Mouse (Mus musculus): Measurements from ENCODE around the gene Rnh1. TPM values are rescaled to one million over a fixed set of nuclear protein-coding genes. Genes with fewer than 3 reads are reported as not detected.
A peak's percentile ranks its signal among the peaks of the same experiment; 100 is the strongest.

The Rnh1 gene
- polyA plus RNA-seq, 1 experiment from 2014 or later: 64.3 TPM

DNA sequence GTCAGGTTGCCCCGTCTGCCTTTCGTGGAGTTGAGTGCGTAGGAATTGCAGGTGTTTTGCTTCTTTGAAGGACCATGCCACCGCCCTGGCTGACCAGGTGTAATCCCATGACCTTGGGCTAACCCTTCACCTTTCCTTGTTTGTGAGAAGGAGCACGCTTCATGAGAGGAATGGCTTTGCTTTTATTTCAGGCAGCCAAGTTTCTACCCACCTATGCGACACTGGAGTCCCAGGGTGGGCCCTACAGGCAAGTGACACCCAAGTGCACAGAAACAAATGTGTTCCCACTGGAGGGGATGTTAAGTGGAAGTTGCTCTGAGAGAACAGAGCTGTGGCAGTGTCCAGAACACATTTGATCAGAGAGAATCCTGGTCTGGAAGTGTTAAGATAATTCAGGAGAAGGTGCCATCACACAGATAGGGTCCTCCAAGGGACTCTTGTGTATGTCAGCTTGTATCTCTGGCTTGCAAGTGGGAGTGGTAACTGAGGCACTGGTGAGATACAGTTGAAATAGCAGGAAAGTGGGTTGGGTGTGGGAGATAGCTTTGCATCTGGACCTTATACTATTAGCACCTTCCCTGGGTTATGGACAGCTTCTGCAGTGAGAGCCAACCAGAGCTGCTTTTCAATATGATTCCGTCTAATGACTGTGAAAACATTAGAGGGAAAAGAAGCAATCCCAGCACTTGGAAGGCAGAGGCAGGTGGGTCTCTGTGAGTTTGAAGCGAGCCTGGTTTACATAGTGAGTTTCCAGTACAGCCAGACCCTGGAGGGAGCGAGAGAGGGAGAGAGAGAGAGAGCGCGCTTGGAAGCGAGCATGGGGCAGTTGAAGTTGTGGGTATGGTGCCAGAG lies 40.5 kb downstream of the Rnh1 start:
- Histone ChIP-seq H3K27me3 (no peaks in the 10 kb centered on the region), H3K27ac (replicated peaks) (peak overlapping the region; percentile 99), H3K4me2 (peak overlapping the region; percentile 82), H3K4me1 (replicated peaks) (peaks cover 83% of the 10 kb centered on the region), H3K4me3 (replicated peaks) (peak overlapping the region; percentile 84), H3K9me3 (replicated peaks) (no peaks in the 10 kb centered on the region), H3K36me3 (replicated peaks) (peaks cover 35% of the 10 kb centered on the region), H3K9ac (peak overlapping the region; percentile 94)
- peak; percentile 83 for ATAC-seq (ENCODE audit: insufficient read depth)
- 25% methylated on average over 12 of the region's 12 CpGs for WGBS (ENCODE audit: insufficient replicate concordance)

DNA sequence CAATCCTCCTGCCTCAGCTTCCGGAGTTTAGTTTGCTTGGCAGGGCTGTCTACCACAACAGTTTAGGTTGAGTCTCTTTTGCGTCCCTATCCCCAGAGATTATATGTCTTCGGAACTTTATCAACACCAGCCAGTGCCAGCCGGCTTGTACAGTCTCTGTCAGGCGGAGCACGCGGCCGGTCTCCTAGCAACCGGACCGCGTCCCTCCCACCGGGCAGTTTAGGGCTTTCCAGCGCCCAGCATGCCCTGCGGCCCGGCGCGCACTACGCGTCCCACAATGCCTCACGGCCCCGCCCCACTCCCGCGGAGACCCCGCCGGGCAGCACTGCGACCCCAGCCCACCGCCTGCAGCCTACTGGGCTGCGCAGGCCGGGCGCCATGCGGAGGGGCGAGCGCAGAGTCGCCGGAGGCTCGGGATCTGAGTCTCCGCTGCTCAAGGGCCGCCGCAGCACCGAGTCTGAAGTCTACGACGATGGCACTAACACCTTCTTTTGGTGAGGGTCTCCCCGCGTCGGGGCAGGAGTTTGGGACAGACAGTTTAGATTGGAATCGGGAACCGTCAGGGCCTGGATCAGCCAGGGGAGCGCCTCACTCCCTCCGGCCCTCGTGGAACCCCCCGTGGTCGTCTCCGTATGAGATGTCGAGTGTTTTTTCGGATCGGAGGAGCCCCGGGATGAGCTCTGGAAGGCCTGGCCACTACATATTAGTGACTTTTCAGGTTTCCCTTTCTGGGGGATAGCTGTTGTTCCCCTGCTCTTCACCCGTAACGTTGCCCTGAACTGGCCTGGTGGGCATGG lies 41.4 kb downstream of the Rnh1 start:
- H3K9me3 ChIP-seq (replicated peaks): no peaks in the 10 kb centered on the region
- peak overlapping the region; percentile 94 for H3K9ac ChIP-seq
- H3K4me1 ChIP-seq (replicated peaks): peaks cover 83% of the 10 kb centered on the region
- H3K36me3 ChIP-seq (replicated peaks): peaks cover 26% of the 10 kb centered on the region
- under 1% methylated on average over 59 of the region's 59 CpGs for WGBS (ENCODE audit: insufficient replicate concordance)
- peak overlapping the region; percentile 99 for H3K27ac ChIP-seq (replicated peaks)
- H3K27me3 ChIP-seq: no peaks in the 10 kb centered on the region
- peak; percentile 84 for ATAC-seq (ENCODE audit: insufficient read depth)
- H3K4me3 ChIP-seq (replicated peaks): peak overlapping the region; percentile 84
- H3K4me2 ChIP-seq: peak overlapping the region; percentile 82

DNA sequence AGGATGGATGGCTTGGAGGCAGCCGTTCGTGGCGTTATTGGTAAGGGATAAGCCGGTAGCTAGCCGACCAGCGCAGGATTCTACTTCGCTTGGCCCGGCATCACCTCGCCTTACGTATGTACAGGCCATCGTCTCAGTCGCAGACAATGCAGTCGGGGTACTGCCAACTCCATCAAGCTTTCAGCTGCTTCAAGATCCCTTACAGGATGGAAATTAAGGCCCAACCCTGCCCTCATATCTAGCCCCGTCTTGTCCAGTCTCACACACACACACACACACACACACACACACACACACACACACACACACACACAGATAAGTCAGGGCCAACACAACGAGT lies 49.2 kb downstream of the Rnh1 start:
- WGBS (ENCODE audit: insufficient replicate concordance): under 1% methylated on average over 15 of the region's 15 CpGs
- Histone ChIP-seq H3K4me2 (peak overlapping the region; percentile 89), H3K4me1 (replicated peaks) (peaks cover 92% of the 10 kb centered on the region), H3K9me3 (replicated peaks) (no peaks in the 10 kb centered on the region), H3K9ac (peak overlapping the region; percentile 69), H3K27ac (replicated peaks) (peak overlapping the region; percentile 96), H3K4me3 (replicated peaks) (peak overlapping the region; percentile 71), H3K27me3 (no peaks in the 10 kb centered on the region), H3K36me3 (replicated peaks) (no peaks in the 10 kb centered on the region)
- peak; percentile 2; the same call in 1 of the 2 replicates for ATAC-seq (ENCODE audit: insufficient read depth)

DNA sequence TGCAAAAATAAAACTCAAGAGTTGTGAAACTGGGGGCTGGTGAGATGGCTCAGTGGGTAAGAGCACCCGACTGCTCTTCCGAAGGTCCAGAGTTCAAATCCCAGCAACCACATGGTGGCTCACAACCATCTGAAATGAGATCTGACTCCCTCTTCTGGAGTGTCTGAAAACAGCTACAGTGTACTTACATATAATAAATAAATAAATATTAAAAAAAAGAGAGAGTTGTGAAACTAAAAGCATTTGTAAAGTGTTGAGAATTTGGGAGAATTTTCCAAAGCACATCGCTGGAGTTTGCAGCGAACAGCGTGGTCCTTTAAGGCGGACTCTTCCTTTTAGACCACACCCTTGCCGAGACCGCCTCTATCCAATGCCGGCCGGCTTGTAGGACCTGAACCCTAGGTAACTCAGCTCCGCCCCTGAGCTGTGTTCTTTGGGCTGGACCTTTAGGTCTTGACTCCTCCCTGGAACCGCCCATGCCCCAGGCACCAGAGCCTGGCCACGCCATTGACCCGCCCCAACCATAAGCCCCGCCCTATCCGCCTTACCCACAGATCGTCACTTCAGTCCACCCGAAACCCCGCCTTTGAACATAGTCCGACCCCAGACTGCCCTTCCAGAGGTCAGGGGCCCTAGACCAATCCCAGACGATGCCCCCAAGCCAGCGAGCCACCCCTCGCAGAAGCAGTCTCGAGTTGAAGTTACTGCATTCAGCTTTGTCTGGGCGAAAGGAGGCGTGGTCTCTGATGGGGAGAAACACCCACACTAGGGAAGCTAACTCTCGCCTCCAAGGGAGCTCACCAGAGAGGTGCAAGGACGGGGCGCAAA lies 49.8 kb downstream of the Rnh1 start:
- ATAC-seq (ENCODE audit: insufficient read depth): peak; percentile 99
- peak overlapping the region; percentile 96 for H3K27ac ChIP-seq (replicated peaks)
- peak overlapping the region; percentile 69 for H3K9ac ChIP-seq
- H3K4me1 ChIP-seq (replicated peaks): peaks cover 93% of the 10 kb centered on the region
- H3K27me3 ChIP-seq: no peaks in the 10 kb centered on the region
- H3K4me3 ChIP-seq (replicated peaks): peak overlapping the region; percentile 71
- H3K9me3 ChIP-seq (replicated peaks): no peaks in the 10 kb centered on the region
- peak overlapping the region; percentile 89 for H3K4me2 ChIP-seq
- no peaks in the 10 kb centered on the region for H3K36me3 ChIP-seq (replicated peaks)
- under 1% methylated on average over 29 of the region's 29 CpGs for WGBS (ENCODE audit: insufficient replicate concordance)

DNA sequence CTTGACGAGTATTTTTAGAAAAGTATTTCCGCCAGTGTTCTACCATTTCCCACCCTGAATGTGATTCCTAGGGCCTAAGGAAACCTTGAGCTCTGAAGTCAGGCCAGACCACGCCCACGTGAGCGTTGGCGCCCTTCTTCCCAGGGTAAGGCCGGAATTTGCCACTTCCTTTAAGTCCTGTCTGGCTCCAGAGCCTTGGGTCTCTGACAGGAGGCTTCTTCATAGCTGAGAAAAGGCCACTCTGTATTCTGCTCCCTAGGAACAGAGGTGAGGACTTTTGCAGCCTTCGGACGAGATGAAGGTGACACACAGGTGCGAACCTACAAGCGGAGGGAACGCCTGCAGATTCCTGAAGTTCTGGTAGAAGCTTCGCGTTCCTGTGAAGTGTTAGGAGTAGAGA lies 50.4 kb downstream of the Rnh1 start, which contains the start of gene Ptdss2:
Gene Ptdss2, plus strand, starts transcription at position 138 of the 400 bp plus-strand sequence.
- 28% methylated on average over 14 of the region's 14 CpGs for WGBS (ENCODE audit: insufficient replicate concordance)
- 0 out of 2 replicates have a peak, but pooled peaks cover 4% of the 10 kb centered on the region for H3K27me3 ChIP-seq

DNA sequence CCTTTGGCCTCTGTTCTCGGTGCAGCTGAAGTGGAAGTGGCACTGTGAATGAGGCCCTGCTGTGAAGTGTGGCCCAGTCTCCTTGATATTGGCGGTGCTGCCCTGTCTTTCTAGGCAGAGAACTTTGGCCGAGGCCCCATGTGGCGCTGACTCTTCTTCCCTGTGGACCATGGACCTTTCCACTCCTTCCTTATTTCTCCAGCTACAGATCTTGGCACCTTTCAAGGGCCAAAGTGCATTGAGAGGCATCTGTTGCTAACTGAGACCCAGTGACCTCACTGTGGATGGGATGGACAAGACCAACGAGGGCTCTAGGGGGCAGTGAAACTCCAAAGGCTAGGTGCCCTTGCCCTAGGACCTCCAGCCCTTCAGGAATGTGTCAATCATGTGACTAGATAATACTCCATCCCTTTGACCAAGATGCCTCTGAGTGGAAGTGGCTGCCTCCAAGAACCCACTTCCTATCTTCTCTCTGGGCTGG lies 51.6 kb downstream of the Rnh1 start:
- Histone ChIP-seq H3K4me3 (replicated peaks) (no peak overlapping the region), H3K36me3 (replicated peaks) (no peaks in the 10 kb centered on the region), H3K27me3 (0 out of 2 replicates have a peak, but pooled peaks cover 5% of the 10 kb centered on the region), H3K9ac (no peak overlapping the region), H3K27ac (replicated peaks) (peak overlapping the region; percentile 78), H3K4me2 (no peak overlapping the region), H3K9me3 (replicated peaks) (no peaks in the 10 kb centered on the region), H3K4me1 (replicated peaks) (peaks cover 92% of the 10 kb centered on the region)
- no peak for ATAC-seq (ENCODE audit: insufficient read depth)
- 63% methylated on average over 5 of the region's 5 CpGs for WGBS (ENCODE audit: insufficient replicate concordance)

More for the DNA sequence above, 50.4 kb downstream of the Rnh1 start, which contains the start of gene Ptdss2:
- H3K36me3 ChIP-seq (replicated peaks): no peaks in the 10 kb centered on the region
- ATAC-seq (ENCODE audit: insufficient read depth): no peak
- peak within 1 kb of the TSS; percentile 96 for H3K27ac ChIP-seq (replicated peaks)
- H3K9ac ChIP-seq: peak within 1 kb of the TSS; percentile 69
- H3K4me1 ChIP-seq (replicated peaks): peaks cover 93% of the 10 kb centered on the region
- H3K4me2 ChIP-seq: peak within 1 kb of the TSS; percentile 89
- peak within 1 kb of the TSS; percentile 71 for H3K4me3 ChIP-seq (replicated peaks)
- no peaks in the 10 kb centered on the region for H3K9me3 ChIP-seq (replicated peaks)

DNA sequence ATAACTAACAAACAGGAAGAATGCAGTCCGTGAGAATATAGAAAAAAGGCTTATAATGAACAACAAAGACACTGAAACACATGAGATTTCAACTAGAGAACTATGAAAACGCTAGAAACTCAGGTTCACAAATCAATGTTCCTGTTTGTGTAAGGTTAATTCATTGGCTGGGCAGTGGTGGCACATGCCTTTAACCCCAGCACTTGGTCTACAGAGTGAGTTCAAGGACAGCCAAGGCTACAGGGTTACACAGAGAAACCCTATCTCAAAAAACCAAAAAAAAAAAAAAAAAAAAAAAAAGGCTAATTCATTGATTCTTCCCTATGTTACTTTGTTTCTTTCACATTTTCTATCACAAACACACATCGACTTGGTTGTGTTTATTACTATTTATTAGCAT lies 52.1 kb downstream of the Rnh1 start:
- peak overlapping the region; percentile 78 for H3K27ac ChIP-seq (replicated peaks)
- H3K27me3 ChIP-seq: 0 out of 2 replicates have a peak, but pooled peaks cover 5% of the 10 kb centered on the region
- H3K4me3 ChIP-seq (replicated peaks): no peak overlapping the region
- H3K9me3 ChIP-seq (replicated peaks): no peaks in the 10 kb centered on the region
- H3K36me3 ChIP-seq (replicated peaks): no peaks in the 10 kb centered on the region
- H3K4me2 ChIP-seq: no peak overlapping the region
- peaks cover 93% of the 10 kb centered on the region for H3K4me1 ChIP-seq (replicated peaks)
- no peak for ATAC-seq (ENCODE audit: insufficient read depth)
- WGBS (ENCODE audit: insufficient replicate concordance): 61% methylated on average over 3 of the region's 3 CpGs
- no peak overlapping the region for H3K9ac ChIP-seq

DNA sequence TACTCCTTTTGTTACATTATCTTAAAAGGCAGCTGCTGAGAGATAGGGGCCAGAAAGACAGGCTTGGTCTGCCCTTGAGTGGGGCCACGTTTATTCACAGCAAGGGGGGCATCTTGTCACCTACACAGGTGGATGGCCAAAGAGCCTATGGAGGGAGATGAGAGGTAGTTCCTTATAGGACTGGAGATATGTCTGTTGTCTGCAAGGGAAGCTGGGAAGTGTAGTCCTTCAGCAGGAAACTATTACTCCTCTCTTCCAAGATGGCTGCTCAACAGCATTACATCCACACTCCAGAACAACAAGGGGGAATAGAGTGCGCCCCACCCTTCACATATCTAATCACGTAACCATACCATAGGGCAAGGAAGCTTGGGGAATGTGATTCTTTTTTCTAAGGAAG lies 53.2 kb downstream of the Rnh1 start:
- no peaks in the 10 kb centered on the region for H3K9me3 ChIP-seq (replicated peaks)
- H3K36me3 ChIP-seq (replicated peaks): no peaks in the 10 kb centered on the region
- ATAC-seq (ENCODE audit: insufficient read depth): no peak
- H3K4me2 ChIP-seq: no peak overlapping the region
- 45% methylated on average over 3 of the region's 3 CpGs for WGBS (ENCODE audit: insufficient replicate concordance)
- peak overlapping the region; percentile 78 for H3K27ac ChIP-seq (replicated peaks)
- H3K4me1 ChIP-seq (replicated peaks): peaks cover 84% of the 10 kb centered on the region
- H3K9ac ChIP-seq: no peak overlapping the region
- H3K27me3 ChIP-seq: 0 out of 2 replicates have a peak, but pooled peaks cover 5% of the 10 kb centered on the region
- H3K4me3 ChIP-seq (replicated peaks): no peak overlapping the region

DNA sequence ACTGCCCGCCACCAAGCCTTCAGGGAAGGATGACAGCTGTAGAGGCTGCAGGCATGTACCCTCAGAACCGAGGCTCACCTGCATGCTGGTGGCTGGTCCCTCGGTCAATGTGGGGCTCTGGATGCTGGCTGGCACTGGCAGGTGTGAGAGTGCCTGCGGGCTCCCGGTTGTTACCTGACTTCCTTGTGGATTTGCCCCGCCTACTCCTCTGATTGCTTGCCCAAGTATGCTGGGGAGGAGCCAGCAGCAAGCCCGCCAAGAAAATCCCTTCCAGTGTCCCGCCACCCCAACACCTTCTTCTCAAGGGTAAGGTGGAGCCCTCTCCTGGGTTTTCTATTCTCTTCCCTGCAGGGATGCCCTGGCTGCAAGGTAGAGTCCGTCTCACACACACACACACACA lies 55.0 kb downstream of the Rnh1 start, which contains the start of gene Ano9:
Gene Ano9, minus strand, starts transcription at position 171 of the 400 bp plus-strand sequence.
- Histone ChIP-seq H3K4me3 (replicated peaks) (no peak within 1 kb of the TSS), H3K4me1 (replicated peaks) (peaks cover 69% of the 10 kb centered on the region), H3K9ac (no peak within 1 kb of the TSS)

DNA sequence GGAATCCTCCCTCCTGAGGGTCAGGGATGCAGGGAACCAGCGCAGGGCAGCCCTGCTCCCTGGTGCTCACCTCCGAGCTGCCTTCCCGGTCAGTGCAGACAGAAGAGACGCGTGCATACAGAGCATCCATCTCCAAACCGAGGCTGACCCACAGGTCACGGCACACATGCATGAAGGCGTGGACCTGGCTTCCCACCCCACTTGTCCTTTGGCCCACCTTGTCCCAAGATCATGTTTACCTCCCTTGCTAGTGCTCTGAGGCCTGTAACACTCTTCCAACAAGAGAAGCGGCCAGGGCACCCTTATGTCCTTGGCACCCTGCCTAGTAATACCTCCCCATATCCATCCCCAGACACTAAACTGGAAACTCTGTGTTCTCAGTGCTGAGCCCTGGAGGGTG lies 56.8 kb downstream of the Rnh1 start:
- 75% methylated on average over 9 of the region's 9 CpGs for WGBS (ENCODE audit: insufficient replicate concordance)
- Histone ChIP-seq H3K4me3 (replicated peaks) (no peak overlapping the region), H3K9ac (no peak overlapping the region), H3K9me3 (replicated peaks) (no peaks in the 10 kb centered on the region), H3K4me1 (replicated peaks) (peaks cover 53% of the 10 kb centered on the region), H3K4me2 (no peak overlapping the region), H3K27me3 (peaks cover 13% of the 10 kb centered on the region), H3K27ac (replicated peaks) (no peak overlapping the region), H3K36me3 (replicated peaks) (no peaks in the 10 kb centered on the region)
- ATAC-seq (ENCODE audit: insufficient read depth): peak; percentile 30; the same call in 1 of the 2 replicates

More for the DNA sequence above, 55.0 kb downstream of the Rnh1 start, which contains the start of gene Ano9:
- WGBS (ENCODE audit: insufficient replicate concordance): 42% methylated on average over 9 of the region's 9 CpGs
- Histone ChIP-seq H3K27ac (replicated peaks) (0 out of 2 replicates have a peak within 1 kb of the TSS, but pooled peaks have one; percentile 1), H3K4me2 (peak within 1 kb of the TSS; percentile 0; the same call in 1 of the 2 replicates), H3K9me3 (replicated peaks) (no peaks in the 10 kb centered on the region), H3K27me3 (peaks cover 10% of the 10 kb centered on the region; the same call in 1 of the 2 replicates), H3K36me3 (replicated peaks) (no peaks in the 10 kb centered on the region)
- ATAC-seq (ENCODE audit: insufficient read depth): no peak
